Mouse (Mus musculus): ENCODE measurements at regions not wholly inside any gene's neighbourhood (a gene's known extent, or its start where the extent isn't known, plus 50 kb on each side); places are given as distances from the start of the nearest gene placed in this dataset.

GRCm38 (mm10) chr3:117927527-117927926 lies 58.8 kb upstream of the Snx7 start:
- DNase-seq (ENCODE audit: low spot score in 2 of 2), result no peak
